Mouse (Mus musculus): Measurements from ENCODE around the gene Arrb1. TPM values are rescaled to one million over a fixed set of nuclear protein-coding genes. Genes with fewer than 3 reads are reported as not detected.
"Not testable (repeated sequence)": the region's sequence is repeated elsewhere in the genome, so short reads cannot be mapped to it uniquely, and the experiment has no call there.

The Arrb1 gene
- 10 to 100 TPM; 41.1 to 51.0 TPM for total RNA-seq (2021)
- long read RNA-seq, experiment 1, partial matches to known transcripts = 1 of 10 reads
- long read RNA-seq, experiment 1, other reads (novel, unspliced or antisense) = 8 of 10 reads
- long read RNA-seq, experiment 2, partial matches to known transcripts = 0 of 1 reads
- long read RNA-seq, experiment 2, other reads (novel, unspliced or antisense) = 1 of 1 reads

DNA sequence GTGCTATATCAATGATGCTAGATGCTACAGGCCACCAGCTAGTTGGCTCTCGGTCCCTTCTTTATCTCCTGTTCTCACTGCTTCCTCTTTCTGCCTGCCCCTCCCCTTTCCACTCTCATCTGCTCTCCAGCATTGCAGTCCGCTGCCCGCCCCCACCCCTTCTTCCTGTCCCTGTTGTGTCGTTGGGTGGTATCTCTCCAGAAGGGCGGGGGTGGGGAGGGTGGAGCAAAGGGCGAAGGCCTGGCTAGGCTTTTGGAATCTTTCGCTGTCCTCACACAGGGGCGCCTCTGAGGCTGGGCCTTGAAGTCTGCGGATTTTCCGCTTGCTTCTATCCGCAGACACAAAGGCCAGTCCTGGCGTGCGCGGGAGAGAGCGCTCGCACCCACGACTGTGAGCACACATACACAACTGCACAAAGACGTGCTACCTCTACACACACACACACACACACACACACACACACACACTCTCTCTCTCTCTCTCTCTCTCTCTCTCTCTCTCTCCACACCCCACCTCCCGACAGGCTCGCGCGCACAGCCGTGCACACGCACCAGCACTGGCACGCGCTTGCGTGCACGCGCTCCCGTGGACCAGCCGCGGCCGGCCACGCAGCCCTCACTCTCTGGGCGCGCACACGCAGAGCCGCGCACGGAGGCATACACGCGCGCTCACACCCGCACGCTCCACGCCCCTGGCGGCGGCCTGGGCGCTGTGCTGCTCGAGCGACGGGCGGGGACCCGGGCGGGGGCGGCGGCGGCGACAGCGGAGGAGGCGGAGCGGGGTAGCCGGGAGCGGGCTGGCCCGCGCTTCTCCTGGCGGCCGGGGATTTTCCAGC is at the start of gene Arrb1:
Gene Arrb1, plus strand, starts transcription at position 566 of the 835 bp plus-strand sequence.
- DNase-seq = peak; percentile 88 to 91

DNA sequence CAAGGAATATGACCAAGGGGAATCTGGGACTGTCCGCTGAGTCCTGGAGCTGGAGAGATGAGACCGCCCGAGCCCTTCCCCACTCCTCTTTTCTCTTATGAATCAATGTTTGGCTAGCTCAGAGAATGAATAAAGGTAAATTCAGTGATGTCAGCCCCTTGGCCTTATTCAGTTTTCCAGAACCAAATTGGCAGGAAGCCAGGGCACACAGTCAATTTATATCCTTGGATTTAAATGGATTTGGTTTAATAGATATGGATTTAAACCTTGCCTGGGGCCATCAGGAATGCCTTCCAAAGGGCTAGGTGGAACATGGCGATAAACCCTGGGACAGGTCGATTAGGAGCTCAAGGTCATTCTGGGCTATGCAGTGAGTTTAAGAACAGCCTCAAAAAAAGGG is 45.6 kb upstream of the Arrb1 start:
- no peak for DNase-seq

DNA sequence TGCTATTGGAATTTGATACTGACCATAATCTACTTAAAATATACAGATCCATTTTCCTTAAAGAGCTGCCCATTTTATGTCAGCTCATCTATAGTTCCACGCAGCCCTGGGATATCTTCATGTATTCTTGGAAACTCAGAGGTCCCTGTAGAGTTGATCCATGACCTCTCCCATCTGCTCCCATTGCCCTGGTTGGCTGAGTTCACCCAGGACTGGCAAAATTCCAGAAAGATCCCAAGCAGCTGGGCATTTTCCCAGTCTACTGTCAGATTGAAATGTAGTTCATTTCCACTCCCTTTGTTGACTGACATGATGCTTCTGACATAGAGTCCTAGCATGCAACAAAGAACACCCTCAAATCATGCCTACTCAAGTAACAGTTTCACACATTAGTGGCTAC is 36.1 kb upstream of the Arrb1 start:
- no peak for DNase-seq

GRCm38 (mm10) chr7:99500201-99500600 is 35.1 kb upstream of the Arrb1 start:
- peak; percentile 81 to 89 for DNase-seq

DNA sequence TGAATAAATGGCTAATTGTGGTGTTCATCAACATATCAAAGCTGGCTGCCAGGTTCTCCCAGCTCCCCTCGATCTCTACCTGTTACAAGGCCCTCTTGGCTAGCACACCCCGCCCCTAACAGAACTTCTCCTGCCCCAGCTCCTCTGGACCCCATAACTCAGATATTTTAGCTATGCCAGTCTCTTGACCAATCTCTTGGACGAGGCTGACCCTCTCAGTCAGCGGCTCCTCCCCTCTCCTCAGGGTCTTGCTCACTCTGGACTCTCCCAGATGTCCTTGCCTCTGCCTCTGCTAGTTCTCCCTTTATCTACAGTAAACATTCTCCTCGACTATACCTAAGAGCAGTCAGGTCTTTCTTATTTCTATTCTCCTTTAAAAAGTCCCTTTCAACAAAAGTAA is 34.6 kb upstream of the Arrb1 start:
- DNase-seq = no peak

DNA sequence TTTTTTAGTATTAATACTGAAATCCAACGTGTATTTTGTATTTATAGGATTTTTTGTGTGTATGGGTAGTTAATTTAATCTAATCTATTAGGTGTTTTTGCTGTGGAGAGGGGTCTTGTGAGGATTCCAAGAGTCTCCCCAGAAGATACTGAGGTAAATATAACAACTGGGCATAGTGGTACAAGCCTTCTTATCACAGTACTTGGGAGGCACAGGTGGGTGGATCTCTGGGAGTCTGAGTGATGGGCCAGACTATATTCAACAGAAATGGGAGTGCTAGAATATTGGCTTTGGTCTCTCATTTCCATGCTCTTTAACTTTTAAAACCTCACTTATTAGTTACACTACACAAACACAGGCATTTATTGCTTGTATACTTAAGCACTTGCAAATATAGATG is 34.1 kb upstream of the Arrb1 start:
- no peak for DNase-seq

DNA sequence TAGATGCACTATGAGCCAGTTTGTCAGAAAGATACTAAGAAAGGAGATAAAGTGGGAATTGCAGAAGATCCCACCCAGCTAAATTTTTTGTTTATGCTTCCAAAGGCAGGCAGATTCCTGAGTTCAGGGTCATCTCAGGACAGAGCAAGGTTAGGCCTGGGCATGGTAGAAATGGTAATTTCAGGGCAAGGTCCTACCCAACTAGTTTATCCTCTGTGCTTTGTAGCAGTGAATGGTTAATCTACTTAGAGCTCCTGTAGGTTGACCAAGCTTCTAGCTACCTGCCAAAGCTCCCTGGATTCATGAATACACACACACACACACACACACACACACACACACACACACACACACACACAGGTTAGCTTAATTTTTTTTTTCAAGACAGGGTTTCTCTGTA is 30.7 kb upstream of the Arrb1 start:
- DNase-seq = no peak

DNA sequence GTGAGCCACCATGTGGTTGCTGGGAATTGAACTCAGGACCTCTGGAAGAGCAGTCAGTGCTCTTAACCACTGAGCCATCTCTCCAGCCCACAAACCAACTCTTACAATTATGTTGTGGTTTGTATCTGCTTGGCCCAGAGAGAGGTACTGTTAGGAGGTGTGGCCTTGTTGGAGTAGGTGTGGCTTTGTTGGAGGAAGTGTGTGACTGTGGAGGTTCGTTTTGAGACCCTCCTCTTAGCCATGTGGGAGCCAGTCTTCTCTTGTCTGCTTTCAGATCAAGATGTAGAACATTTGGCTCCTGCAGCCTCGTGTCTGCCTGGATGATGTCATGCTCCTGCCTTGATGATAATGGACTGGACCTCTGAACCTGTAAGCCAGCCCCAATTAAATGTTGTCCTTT is 27.1 kb upstream of the Arrb1 start:
- not testable (repeated sequence) for DNase-seq

DNA sequence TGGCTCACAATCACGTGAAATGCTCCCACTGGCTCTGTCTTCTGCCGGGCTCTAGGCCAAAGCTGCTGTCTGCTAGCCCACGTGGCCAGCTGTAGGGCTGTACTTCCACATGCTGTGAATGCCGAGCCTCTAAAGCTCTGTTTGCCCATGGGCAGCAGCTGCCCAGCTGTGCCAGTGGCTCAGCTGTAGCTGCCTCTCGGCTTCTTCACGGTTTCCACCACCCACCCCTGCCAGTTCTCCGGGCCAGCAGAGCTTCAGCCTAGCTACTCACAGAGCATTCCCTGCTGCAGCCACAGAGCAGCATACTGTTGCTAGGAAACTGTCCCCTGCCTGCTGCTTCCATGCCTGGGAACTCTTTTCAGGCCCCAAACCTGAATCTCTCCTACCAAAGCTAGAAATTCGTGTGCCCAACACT is 25.2 kb upstream of the Arrb1 start:
- DNase-seq = peak; percentile 38 to 50

DNA sequence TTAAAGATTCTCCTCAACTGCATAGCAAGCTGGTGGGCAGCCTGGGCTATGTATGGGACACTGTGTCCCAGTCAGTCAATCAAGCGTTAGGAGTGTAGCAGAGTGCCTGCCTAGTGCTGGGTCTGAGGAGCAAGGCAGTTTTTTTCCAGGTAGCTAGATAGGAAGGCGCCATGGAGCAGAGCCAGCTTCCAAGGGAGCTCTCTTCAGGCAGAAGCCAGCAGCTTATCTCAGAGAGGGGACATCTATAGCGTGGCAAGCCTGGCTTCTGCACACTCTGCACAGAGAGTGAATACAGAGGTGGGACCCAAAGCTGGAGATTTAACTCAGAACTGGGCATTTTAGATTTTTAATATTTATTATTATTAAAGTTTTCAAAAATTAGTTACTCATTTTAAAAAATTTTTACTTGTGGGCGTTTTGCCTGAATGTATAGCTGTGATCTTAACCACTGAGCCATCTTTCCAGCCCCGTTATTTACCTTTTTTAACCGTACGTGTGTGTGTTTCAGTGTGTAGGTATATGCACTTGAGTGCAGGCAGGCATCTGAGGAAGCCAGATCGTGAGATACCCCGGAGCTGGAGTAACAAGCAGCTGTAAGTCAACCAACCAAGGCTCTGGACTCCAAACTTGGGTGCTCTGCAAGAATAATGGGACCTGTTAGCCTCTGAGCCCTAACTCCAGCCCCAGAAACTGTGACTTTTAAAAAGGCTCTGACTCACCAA is 19.0 kb upstream of the Arrb1 start:
- DNase-seq = peak in 1 of 2 experiments; percentile 36

- no peak for DNase-seq
These were observed 18.5 kb upstream of the Arrb1 start for GRCm38 (mm10) chr7:99516814-99517157.

- no peak for DNase-seq
These were observed 16.2 kb upstream of the Arrb1 start for GRCm38 (mm10) chr7:99518954-99519644.

DNA sequence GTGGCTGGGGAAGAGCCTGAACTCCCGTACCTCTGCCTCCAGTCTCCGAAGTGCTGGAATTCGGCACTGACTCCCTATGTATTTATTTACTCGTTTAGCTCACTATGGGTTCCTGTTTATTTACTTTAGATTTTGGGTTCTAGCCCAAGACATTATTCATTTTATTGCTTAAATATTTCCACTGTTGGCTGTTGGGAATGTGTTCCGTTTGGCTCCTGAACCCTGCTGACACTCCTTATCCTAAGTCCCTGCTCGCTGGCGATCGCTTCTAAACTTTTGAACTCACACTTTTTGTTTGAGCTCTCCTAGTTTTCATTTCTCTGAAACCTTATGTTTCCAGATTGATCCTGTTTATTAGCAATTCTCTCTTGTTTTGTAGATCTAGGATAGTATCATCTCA is 12.1 kb upstream of the Arrb1 start:
- DNase-seq = no peak

GRCm38 (mm10) chr7:99523837-99524236 is 11.4 kb upstream of the Arrb1 start:
- DNase-seq = no peak

DNA sequence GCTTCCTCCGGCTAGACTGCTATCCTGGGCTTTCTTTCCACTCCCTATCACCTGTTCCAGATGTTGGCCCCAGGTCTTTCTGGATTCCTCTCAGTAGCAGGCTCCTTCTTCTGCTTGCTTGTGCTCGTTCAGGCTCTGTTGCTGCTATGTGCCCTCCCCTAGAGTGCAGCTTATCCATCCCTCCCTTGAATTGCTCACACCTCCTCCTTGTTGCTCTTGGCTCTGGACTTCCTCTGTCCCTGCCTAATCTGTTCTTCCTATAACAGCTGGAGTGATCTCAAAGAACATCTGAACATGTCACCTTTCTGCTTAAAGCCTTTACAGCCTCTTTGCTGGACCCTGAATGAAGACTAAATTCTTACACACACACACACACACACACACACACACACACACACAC is 6.7 kb upstream of the Arrb1 start:
- no peak for DNase-seq

GRCm38 (mm10) chr7:99529410-99529809 is 5.9 kb upstream of the Arrb1 start:
- DNase-seq = no peak

- no peak for DNase-seq
These were observed 3.8 kb upstream of the Arrb1 start for GRCm38 (mm10) chr7:99531408-99531970.

GRCm38 (mm10) chr7:99532526-99532925 is 2.7 kb upstream of the Arrb1 start:
- no peak for DNase-seq

GRCm38 (mm10) chr7:99533600-99533999 is 1.7 kb upstream of the Arrb1 start:
- DNase-seq = no peak

- no peak for DNase-seq
These were observed 765 bp upstream of the Arrb1 start for GRCm38 (mm10) chr7:99534501-99534900.

GRCm38 (mm10) chr7:99535741-99536501 is 655 bp downstream of the Arrb1 start:
- DNase-seq = peak; percentile 38
